Mouse (Mus musculus): Measurements from ENCODE around the gene Bmpr1a.

DNA sequence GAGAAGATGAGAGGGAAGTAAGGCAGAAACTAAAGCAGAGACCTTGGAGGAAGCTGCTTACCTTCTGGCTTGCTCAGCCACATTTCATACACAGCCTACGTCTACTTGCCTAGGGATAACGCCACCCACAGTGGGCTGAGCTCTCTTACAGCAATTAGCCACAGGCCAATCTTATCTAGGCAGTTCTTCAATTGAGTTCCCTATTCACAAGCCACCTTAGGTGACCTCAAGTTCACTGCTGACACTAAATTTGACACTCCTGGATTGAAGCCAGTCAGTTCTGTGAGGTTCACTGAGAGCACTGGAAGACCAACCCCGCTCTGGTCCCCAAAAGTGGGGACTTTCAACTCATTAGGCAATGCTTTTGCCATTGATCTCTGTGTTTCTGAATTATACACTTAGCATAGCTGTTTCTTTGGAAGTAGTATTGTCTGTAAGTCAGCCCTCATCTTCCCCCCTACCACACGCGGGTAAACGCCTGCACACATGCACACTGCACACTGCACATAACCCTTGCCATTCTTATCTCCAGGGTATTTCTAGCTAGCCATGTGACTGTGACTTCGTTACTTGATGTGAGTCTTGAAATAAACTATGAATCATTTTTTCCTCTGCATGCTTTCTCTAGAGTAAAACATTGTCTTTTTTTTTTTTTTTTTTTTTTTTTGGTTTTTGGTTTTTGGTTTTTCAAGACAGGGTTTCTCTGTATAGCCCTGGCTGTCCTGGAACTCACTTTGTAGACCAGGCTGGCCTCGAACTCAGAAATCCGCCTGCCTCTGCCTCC, 120.0 kb downstream of the Bmpr1a start:
- TF ChIP-seq CTCF (IDR thresholded peaks at IDR 0.05; ENCODE audit: low read depth, low read length) (no peak), POLR2A (IDR thresholded peaks at IDR 0.05; ENCODE audit: insufficient read depth, low read length) (no peak), EP300 (IDR thresholded peaks at IDR 0.05; ENCODE audit: insufficient read depth, low read depth, low read length) (no peak)

All from ES-Bruce4 (cell line).